Mouse (Mus musculus) thymus, postnatal 0 days (tissue): ENCODE measurements at regions not wholly inside any gene's neighbourhood (a gene's known extent, or its start where the extent isn't known, plus 50 kb on each side); places are given as distances from the start of the nearest gene placed in this dataset.

ENCODE experiments used
- DNase-seq: peaks from one replicate; pipeline ENCODE4 v3.0.0-alpha.2; 2015; ENCODE audit warnings: low spot score

GRCm38 (mm10) chr4:53320735-53321449 is 119.3 kb upstream of the Slc44a1 start:
- no peak for DNase-seq

GRCm38 (mm10) chr4:53319051-53319450 is 121.2 kb upstream of the Slc44a1 start:
- no peak for DNase-seq

GRCm38 (mm10) chr4:53318181-53318580 is 122.0 kb upstream of the Slc44a1 start:
- DNase-seq: no peak

- no peak for DNase-seq
Observed at GRCm38 (mm10) chr4:53317453-53317824, 122.8 kb upstream of the Slc44a1 start.

- no peak for DNase-seq
Observed at GRCm38 (mm10) chr4:53316796-53317452, 123.3 kb upstream of the Slc44a1 start.

GRCm38 (mm10) chr4:53315876-53316762 is 124.1 kb upstream of the Slc44a1 start:
- no peak for DNase-seq

GRCm38 (mm10) chr4:53315121-53315875 is 124.9 kb upstream of the Slc44a1 start:
- DNase-seq: no peak

- no peak for DNase-seq
Observed at GRCm38 (mm10) chr4:53314076-53314475, 126.1 kb upstream of the Slc44a1 start.

GRCm38 (mm10) chr4:53307121-53307520 is 133.1 kb upstream of the Slc44a1 start:
- DNase-seq: no peak

- no peak for DNase-seq
Observed at GRCm38 (mm10) chr4:53304782-53305385, 135.3 kb upstream of the Slc44a1 start.

GRCm38 (mm10) chr4:53304290-53304654 is 135.9 kb upstream of the Slc44a1 start:
- DNase-seq: no peak

- no peak for DNase-seq
Observed at GRCm38 (mm10) chr4:53303621-53304289, 136.5 kb upstream of the Slc44a1 start.

GRCm38 (mm10) chr4:53297975-53298374 is 138.3 kb upstream of the Abca1 start:
- no peak for DNase-seq

GRCm38 (mm10) chr4:53292606-53293005 is 132.9 kb upstream of the Abca1 start:
- DNase-seq: no peak

- peak; percentile 41 for DNase-seq
Observed at GRCm38 (mm10) chr4:53277741-53278525, 118.2 kb upstream of the Abca1 start.

GRCm38 (mm10) chr4:53270433-53270832 is 110.7 kb upstream of the Abca1 start:
- no peak for DNase-seq

- no peak for DNase-seq
Observed at GRCm38 (mm10) chr4:53269999-53270398, 110.3 kb upstream of the Abca1 start.

GRCm38 (mm10) chr4:53269251-53269842 is 109.7 kb upstream of the Abca1 start:
- DNase-seq: no peak

- no peak for DNase-seq
Observed at GRCm38 (mm10) chr4:53264901-53265300, 105.2 kb upstream of the Abca1 start.
